Mouse (Mus musculus): ENCODE measurements around the gene Plekhs1. TPM values are rescaled to one million over a fixed set of nuclear protein-coding genes. Genes with fewer than 3 reads are reported as not detected.

The Plekhs1 gene
- polyA plus RNA-seq, 1 experiment from 2014 or later, result 1.2 TPM

DNA sequence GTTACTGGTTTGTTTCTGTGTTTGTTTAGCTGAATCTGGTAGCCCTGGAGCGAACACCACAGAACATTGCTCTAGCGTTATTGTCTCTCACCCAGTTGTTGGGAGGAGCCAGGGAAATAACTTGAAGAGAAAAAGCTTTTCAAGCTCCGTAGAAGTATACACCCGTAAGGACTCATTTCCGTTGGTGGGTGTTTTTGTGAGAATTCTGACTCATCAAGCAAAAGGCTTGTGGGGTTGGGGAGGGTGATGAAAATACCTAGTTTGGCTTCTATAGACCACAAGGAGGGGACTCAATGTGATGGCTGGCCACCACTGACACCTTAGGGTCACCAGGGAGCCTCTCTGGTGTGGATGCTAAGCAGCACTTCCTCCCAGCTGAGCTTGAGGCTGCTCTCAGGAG lies 10.5 kb upstream of the Plekhs1 start:
- ATAC-seq (ENCODE audit: low FRiP score, low TSS enrichment), result no peak
- H3K27me3 ChIP-seq (ENCODE audit: control insufficient read depth, insufficient read depth, low read length), result no peaks in the 10 kb centered on the region
- H3K4me1 ChIP-seq (ENCODE audit: control insufficient read depth, insufficient read depth, low read length), result peaks cover 10% of the 10 kb centered on the region; the same call in 1 of the 2 replicates
- no peak overlapping the region for H3K9ac ChIP-seq (ENCODE audit: low read depth, low read length)
- WGBS, result 86% methylated on average over 5 of the region's 5 CpGs
- no peak overlapping the region for H3K4me3 ChIP-seq (ENCODE audit: low read length)
- no peak overlapping the region for H3K4me2 ChIP-seq (replicated peaks; ENCODE audit: low read depth, low read length)
- no peak overlapping the region for H3K27ac ChIP-seq (ENCODE audit: low read depth, low read length)
- H3K9me3 ChIP-seq (ENCODE audit: control insufficient read depth, low read length), result no peaks in the 10 kb centered on the region
- H3K36me3 ChIP-seq (ENCODE audit: control insufficient read depth, insufficient read depth, low read length), result no peaks in the 10 kb centered on the region

DNA sequence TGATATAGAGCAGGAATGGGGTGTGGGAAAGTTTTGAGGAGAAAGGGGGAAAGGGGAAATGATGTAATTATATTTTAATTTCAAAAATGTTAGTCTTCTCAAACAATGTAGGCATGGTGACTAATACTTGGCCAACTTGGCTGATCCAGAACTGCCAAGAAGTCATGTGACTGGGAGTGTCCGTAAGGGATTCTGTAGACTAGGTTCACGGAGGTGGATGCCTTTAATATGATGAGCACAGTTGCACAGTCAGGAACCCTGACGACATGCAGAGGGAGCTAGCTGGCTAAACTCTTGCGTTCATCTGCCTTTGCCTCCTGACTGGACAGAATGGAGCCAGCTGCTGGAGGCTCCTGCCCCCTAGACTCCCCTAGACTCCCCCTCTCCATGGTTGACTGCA lies 9.6 kb upstream of the Plekhs1 start:
- Histone ChIP-seq H3K27ac (ENCODE audit: low read depth, low read length) (no peak overlapping the region), H3K4me3 (ENCODE audit: low read length) (no peak overlapping the region), H3K36me3 (ENCODE audit: control insufficient read depth, insufficient read depth, low read length) (no peaks in the 10 kb centered on the region), H3K4me1 (ENCODE audit: control insufficient read depth, insufficient read depth, low read length) (peaks cover 10% of the 10 kb centered on the region; the same call in 1 of the 2 replicates), H3K27me3 (ENCODE audit: control insufficient read depth, insufficient read depth, low read length) (no peaks in the 10 kb centered on the region), H3K9me3 (ENCODE audit: control insufficient read depth, low read length) (no peaks in the 10 kb centered on the region), H3K9ac (ENCODE audit: low read depth, low read length) (no peak overlapping the region), H3K4me2 (replicated peaks; ENCODE audit: low read depth, low read length) (no peak overlapping the region)
- no peak for ATAC-seq (ENCODE audit: low FRiP score, low TSS enrichment)
- 64% methylated on average over 4 of the region's 4 CpGs for WGBS

DNA sequence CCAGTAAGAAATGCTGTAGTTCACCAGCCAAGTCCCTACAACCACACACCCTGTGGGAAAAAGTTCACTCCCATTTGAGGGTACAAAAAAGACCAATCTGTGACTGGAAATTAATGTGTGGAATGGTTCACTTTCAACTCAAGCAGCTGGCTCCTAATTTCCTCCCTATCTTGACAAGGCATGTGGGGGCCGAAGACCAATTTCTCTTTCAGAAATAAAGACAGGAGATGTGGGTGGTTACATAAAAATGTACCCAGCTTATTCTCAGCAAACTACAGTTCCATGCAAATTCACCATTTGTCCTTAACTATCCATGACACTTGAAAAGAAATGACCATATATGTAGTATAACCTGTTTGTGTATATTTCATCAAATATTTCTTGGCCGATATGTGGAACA lies 9.0 kb upstream of the Plekhs1 start:
- H3K27ac ChIP-seq (ENCODE audit: low read depth, low read length), result no peak overlapping the region
- H3K36me3 ChIP-seq (ENCODE audit: control insufficient read depth, insufficient read depth, low read length), result no peaks in the 10 kb centered on the region
- WGBS, result 81% methylated on average over 2 of the region's 2 CpGs
- H3K9me3 ChIP-seq (ENCODE audit: control insufficient read depth, low read length), result no peaks in the 10 kb centered on the region
- H3K4me3 ChIP-seq (ENCODE audit: low read length), result no peak overlapping the region
- peaks cover 10% of the 10 kb centered on the region; the same call in 1 of the 2 replicates for H3K4me1 ChIP-seq (ENCODE audit: control insufficient read depth, insufficient read depth, low read length)
- H3K4me2 ChIP-seq (replicated peaks; ENCODE audit: low read depth, low read length), result no peak overlapping the region
- H3K9ac ChIP-seq (ENCODE audit: low read depth, low read length), result no peak overlapping the region
- ATAC-seq (ENCODE audit: low FRiP score, low TSS enrichment), result no peak
- H3K27me3 ChIP-seq (ENCODE audit: control insufficient read depth, insufficient read depth, low read length), result no peaks in the 10 kb centered on the region

DNA sequence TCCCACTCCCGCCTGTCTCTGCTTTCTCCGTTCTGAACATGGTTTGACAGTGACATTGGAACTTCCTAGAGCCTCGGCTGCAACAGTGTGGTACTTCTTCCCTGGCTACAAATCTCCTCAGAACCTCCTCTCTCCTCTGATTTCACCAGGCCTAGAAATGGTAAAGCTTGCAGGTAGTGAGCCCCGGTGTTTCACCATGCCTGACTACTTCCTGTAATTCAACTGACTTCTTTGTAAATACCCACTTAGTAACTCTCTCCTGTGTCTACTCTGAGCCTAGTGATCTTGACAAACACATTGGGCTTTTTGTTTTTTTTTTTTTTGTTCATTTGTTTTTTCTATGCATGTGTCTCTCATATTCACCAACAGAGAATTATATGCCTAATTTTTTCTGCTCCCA lies 6.6 kb upstream of the Plekhs1 start:
- H3K4me1 ChIP-seq (ENCODE audit: control insufficient read depth, insufficient read depth, low read length), result peaks cover 10% of the 10 kb centered on the region; the same call in 1 of the 2 replicates
- WGBS, result 58% methylated on average over 4 of the region's 4 CpGs
- H3K4me2 ChIP-seq (replicated peaks; ENCODE audit: low read depth, low read length), result no peak overlapping the region
- no peaks in the 10 kb centered on the region for H3K36me3 ChIP-seq (ENCODE audit: control insufficient read depth, insufficient read depth, low read length)
- no peak for ATAC-seq (ENCODE audit: low FRiP score, low TSS enrichment)
- no peak overlapping the region for H3K9ac ChIP-seq (ENCODE audit: low read depth, low read length)
- no peak overlapping the region for H3K4me3 ChIP-seq (ENCODE audit: low read length)
- H3K27ac ChIP-seq (ENCODE audit: low read depth, low read length), result no peak overlapping the region
- no peaks in the 10 kb centered on the region for H3K27me3 ChIP-seq (ENCODE audit: control insufficient read depth, insufficient read depth, low read length)
- H3K9me3 ChIP-seq (ENCODE audit: control insufficient read depth, low read length), result no peaks in the 10 kb centered on the region

DNA sequence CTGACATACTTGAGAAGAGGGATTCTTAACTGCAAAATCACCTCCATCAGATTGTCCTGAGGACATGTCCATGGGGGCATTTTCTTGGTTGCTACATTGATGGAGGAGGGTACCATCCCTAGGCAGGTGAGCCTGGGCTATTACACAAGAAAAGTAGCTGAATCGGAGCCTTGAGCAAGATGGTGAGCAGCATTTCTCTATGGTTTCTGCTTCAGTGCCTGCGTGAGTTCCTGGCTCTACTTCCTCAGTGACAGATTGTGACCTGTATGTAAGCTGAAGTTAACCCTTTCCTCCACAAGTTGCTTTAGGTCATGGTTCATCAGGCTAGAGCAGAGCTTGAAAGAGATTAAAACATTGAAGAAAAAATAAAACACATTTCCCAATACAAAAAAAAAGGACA lies 6.1 kb upstream of the Plekhs1 start:
- Histone ChIP-seq H3K4me2 (replicated peaks; ENCODE audit: low read depth, low read length) (no peak overlapping the region), H3K9me3 (ENCODE audit: control insufficient read depth, low read length) (no peaks in the 10 kb centered on the region), H3K36me3 (ENCODE audit: control insufficient read depth, insufficient read depth, low read length) (no peaks in the 10 kb centered on the region), H3K4me3 (ENCODE audit: low read length) (no peak overlapping the region), H3K27me3 (ENCODE audit: control insufficient read depth, insufficient read depth, low read length) (no peaks in the 10 kb centered on the region), H3K9ac (ENCODE audit: low read depth, low read length) (no peak overlapping the region), H3K4me1 (ENCODE audit: control insufficient read depth, insufficient read depth, low read length) (peaks cover 10% of the 10 kb centered on the region; the same call in 1 of the 2 replicates), H3K27ac (ENCODE audit: low read depth, low read length) (no peak overlapping the region)
- no peak for ATAC-seq (ENCODE audit: low FRiP score, low TSS enrichment)
- WGBS, result 14% methylated on average over 2 of the region's 2 CpGs

DNA sequence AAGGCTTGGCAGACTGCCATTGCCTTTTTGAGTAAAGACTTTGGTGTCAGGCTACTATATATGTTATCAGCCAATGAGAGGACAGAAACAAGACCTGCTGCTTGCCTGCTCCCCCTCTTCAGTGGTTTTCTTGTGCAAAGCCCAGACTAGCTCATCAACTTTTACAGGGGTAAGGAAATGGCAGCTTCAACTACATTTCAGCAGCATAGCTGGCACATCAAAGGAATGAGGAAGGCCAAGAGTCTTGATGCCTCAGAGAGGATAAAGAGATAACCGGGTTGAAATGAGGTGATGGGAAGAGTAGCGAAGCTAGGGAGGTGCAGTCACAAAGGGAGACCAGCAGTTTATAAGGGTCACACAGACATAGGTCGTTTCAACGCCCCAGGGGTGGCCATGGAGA lies 3.9 kb upstream of the Plekhs1 start:
- Histone ChIP-seq H3K4me2 (replicated peaks; ENCODE audit: low read depth, low read length) (no peak overlapping the region), H3K27me3 (ENCODE audit: control insufficient read depth, insufficient read depth, low read length) (no peaks in the 10 kb centered on the region), H3K36me3 (ENCODE audit: control insufficient read depth, insufficient read depth, low read length) (no peaks in the 10 kb centered on the region), H3K4me1 (ENCODE audit: control insufficient read depth, insufficient read depth, low read length) (0 out of 2 replicates have a peak, but pooled peaks cover 5% of the 10 kb centered on the region), H3K27ac (ENCODE audit: low read depth, low read length) (no peak overlapping the region), H3K4me3 (ENCODE audit: low read length) (no peak overlapping the region), H3K9ac (ENCODE audit: low read depth, low read length) (no peak overlapping the region), H3K9me3 (ENCODE audit: control insufficient read depth, low read length) (no peaks in the 10 kb centered on the region)
- no peak for ATAC-seq (ENCODE audit: low FRiP score, low TSS enrichment)
- WGBS, result 74% methylated on average over 4 of the region's 4 CpGs

DNA sequence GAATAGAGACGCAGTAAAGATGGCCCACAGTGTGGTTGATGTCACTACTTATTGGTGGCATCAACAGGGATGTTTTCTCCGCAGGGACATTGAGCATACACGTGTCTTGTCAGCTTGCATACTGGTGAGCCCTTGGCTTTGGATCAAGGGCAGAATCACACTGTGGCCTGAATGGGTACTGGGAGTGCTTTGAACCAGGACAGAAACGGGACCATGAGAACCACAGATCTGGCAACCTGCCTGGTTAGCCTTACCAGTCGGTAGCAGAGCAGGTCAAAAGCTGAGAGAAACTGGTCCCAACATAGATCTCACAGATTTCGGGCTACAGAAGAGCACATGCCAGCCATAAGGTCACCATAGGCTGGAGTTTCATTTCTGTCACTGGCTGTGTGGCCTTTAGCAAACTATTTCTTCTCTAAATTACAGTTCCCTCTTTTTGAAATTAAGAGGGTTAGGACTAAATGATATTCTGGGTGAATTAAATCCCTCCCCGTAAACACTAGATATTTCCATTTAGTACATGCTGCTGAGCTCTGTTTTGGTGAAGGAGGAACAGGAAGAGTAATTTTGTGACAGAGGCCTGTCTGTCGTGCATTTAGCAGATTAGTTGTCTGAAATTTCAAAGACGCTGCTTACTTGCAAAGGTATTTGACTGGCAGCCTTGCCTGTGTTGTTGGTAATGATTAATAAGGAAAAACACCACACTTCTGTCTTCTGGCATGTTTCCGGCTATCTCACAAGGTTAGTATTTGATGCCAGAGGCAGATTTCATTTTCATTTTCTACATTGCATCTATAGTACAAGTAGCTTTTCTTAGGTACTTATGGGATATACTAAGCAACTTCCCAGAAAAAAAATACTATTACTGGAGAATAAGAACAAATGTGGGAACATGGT lies 2.0 kb upstream of the Plekhs1 start:
- no peak overlapping the region for H3K4me3 ChIP-seq (ENCODE audit: low read length)
- WGBS, result 82% methylated on average over 10 of the region's 10 CpGs
- H3K9ac ChIP-seq (ENCODE audit: low read depth, low read length), result no peak overlapping the region
- no peak overlapping the region for H3K27ac ChIP-seq (ENCODE audit: low read depth, low read length)
- no peaks in the 10 kb centered on the region for H3K27me3 ChIP-seq (ENCODE audit: control insufficient read depth, insufficient read depth, low read length)
- ATAC-seq (ENCODE audit: low FRiP score, low TSS enrichment), result no peak
- no peak overlapping the region for H3K4me2 ChIP-seq (replicated peaks; ENCODE audit: low read depth, low read length)
- H3K9me3 ChIP-seq (ENCODE audit: control insufficient read depth, low read length), result no peaks in the 10 kb centered on the region
- 0 out of 2 replicates have a peak, but pooled peaks cover 5% of the 10 kb centered on the region for H3K4me1 ChIP-seq (ENCODE audit: control insufficient read depth, insufficient read depth, low read length)
- H3K36me3 ChIP-seq (ENCODE audit: control insufficient read depth, insufficient read depth, low read length), result no peaks in the 10 kb centered on the region

DNA sequence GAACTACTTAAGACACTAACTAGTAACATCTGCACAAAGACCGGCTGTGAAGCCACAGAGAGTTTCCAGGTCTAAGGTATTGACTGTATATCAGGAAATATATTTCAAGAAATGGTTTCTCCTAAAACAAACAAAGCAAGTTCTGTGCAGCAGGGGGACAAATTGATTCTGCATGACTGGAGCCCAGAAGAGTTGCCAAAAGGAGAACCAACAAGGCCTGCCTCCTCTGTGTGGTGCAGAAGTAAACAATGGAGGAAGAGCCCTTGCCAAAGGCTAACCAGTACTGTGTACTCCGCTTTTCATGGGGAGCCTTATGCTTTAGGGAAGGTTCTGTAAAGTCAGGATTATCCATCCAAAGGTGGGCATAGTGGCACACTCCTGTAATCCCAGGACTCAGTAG lies 1.2 kb upstream of the Plekhs1 start:
- no peak overlapping the region for H3K4me3 ChIP-seq (ENCODE audit: low read length)
- no peak for ATAC-seq (ENCODE audit: low FRiP score, low TSS enrichment)
- H3K9ac ChIP-seq (ENCODE audit: low read depth, low read length), result no peak overlapping the region
- WGBS, result 74% methylated on average over 2 of the region's 2 CpGs
- H3K4me1 ChIP-seq (ENCODE audit: control insufficient read depth, insufficient read depth, low read length), result 0 out of 2 replicates have a peak, but pooled peaks cover 3% of the 10 kb centered on the region
- no peak overlapping the region for H3K27ac ChIP-seq (ENCODE audit: low read depth, low read length)
- H3K27me3 ChIP-seq (ENCODE audit: control insufficient read depth, insufficient read depth, low read length), result no peaks in the 10 kb centered on the region
- no peak overlapping the region for H3K4me2 ChIP-seq (replicated peaks; ENCODE audit: low read depth, low read length)
- no peaks in the 10 kb centered on the region for H3K9me3 ChIP-seq (ENCODE audit: control insufficient read depth, low read length)
- no peaks in the 10 kb centered on the region for H3K36me3 ChIP-seq (ENCODE audit: control insufficient read depth, insufficient read depth, low read length)

DNA sequence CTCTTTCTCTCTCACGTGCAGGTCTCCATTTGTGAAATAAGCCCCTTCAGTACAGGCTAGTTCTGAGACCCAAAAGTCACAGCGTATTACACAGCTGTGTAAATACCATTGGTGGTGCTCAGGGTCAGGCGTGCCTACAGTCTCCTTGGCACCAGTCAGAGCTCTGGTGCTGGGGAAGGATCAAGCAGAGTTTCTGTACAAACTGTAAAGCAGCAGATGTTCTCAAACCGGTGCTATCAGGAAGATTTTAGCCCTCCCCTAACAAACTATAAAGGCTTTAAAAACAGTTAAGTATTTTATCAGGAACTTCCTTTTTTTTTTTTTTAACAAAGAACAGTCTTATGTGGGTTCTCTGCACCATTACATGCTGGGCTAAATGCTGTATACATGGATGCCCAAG lies 1.3 kb downstream of the Plekhs1 start:
- H3K36me3 ChIP-seq (ENCODE audit: control insufficient read depth, insufficient read depth, low read length), result no peaks in the 10 kb centered on the region
- no peak overlapping the region for H3K4me3 ChIP-seq (ENCODE audit: low read length)
- no peak overlapping the region for H3K4me2 ChIP-seq (replicated peaks; ENCODE audit: low read depth, low read length)
- H3K27me3 ChIP-seq (ENCODE audit: control insufficient read depth, insufficient read depth, low read length), result no peaks in the 10 kb centered on the region
- H3K4me1 ChIP-seq (ENCODE audit: control insufficient read depth, insufficient read depth, low read length), result no peaks in the 10 kb centered on the region
- no peak for ATAC-seq (ENCODE audit: low FRiP score, low TSS enrichment)
- no peaks in the 10 kb centered on the region for H3K9me3 ChIP-seq (ENCODE audit: control insufficient read depth, low read length)
- WGBS, result 70% methylated on average over 4 of the region's 4 CpGs
- H3K9ac ChIP-seq (ENCODE audit: low read depth, low read length), result no peak overlapping the region
- no peak overlapping the region for H3K27ac ChIP-seq (ENCODE audit: low read depth, low read length)
